Mouse (Mus musculus) olfactory bulb, adult 2 months (tissue): ENCODE data around the gene H2al1b. TPM values are rescaled to one million over a fixed set of nuclear protein-coding genes. Genes with fewer than 3 reads are reported as not detected.
"Not testable (repeated sequence)": the region's sequence is repeated elsewhere in the genome, so short reads cannot be mapped to it uniquely, and the experiment has no call there.

Source experiments
- H3K27ac ChIP-seq: fragments of 200-500 bp; 2 replicates; pipeline ENCODE4 v1.5.1; 2012; ENCODE audit warnings: low read depth, low read length; ENCODE audit not compliant: insufficient read depth
- H3K4me1 ChIP-seq: fragments of 200-500 bp; 2 replicates; pipeline ENCODE4 v1.6.1; 2012; ENCODE audit warnings: low read length; ENCODE audit not compliant: control insufficient read depth, insufficient read depth
- H3K4me3 ChIP-seq: fragments of 200-500 bp; 2 replicates; pipeline ENCODE4 v1.5.1; 2012; ENCODE audit warnings: mild to moderate bottlenecking, low read depth, low read length, moderate library complexity; ENCODE audit not compliant: insufficient read depth
- CTCF ChIP-seq: fragments of 200-500 bp; IDR thresholded peaks from 2 replicates; pipeline ENCODE4 v1.5.1; 2012; ENCODE audit warnings: low read depth, mild to moderate bottlenecking, low read length, moderate library complexity; ENCODE audit not compliant: insufficient read depth
- POLR2A ChIP-seq: fragments of 200-500 bp; IDR thresholded peaks from 2 replicates; pipeline ENCODE4 v1.6.1; 2012; ENCODE audit warnings: mild to moderate bottlenecking, low read depth, low read length, moderate library complexity; ENCODE audit not compliant: insufficient read depth
- WGBS: fragments of 180-500 bp; shearing (Covaris S2); methylation state at CpG from one replicate; pipeline ENCODE4 v1.1.7; 2018; 5-methylcytosine and 5-hydroxymethylcytosine counted together
- polyA plus RNA-seq: library from polyadenylated mRNA; stranded (reverse); fragments of >200 nt; gene quantifications from 2 replicates; pipeline ENCODE4 v1.2.4, GENCODE M21; 2012; ENCODE audit warnings: low replicate concordance; ENCODE audit not compliant: missing spikeins, insufficient read depth, insufficient read length

H2al1b gene
- polyA plus RNA-seq, 1 experiment, result not detected

DNA sequence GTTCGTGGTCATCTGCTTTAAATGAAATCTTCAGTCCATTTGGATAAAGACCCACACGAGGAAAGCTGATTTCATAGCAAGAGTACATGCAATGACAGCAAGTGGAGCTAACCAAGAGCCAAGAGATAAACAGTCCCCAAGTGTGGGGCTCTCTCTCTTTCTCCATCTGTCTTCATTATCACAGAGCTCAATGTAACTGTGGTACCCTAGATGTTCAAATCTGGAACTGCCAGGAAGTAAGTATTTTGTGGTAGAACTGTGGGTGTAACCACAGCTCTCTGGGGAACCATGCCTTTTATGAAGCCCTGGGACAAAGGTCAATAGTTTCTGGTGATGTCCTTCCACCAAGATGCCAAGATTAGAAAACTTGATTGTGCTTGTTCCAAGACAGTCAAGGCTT is 21.5 kb upstream of the H2al1b start:
- TF ChIP-seq POLR2A (no peak), CTCF (no peak)
- H3K4me1 ChIP-seq, result no peaks in the 10 kb centered on the region
- H3K4me3 ChIP-seq, result no peak overlapping the region
- 78% methylated on average over 2 of the region's 2 CpGs for WGBS
- no peak overlapping the region for H3K27ac ChIP-seq

DNA sequence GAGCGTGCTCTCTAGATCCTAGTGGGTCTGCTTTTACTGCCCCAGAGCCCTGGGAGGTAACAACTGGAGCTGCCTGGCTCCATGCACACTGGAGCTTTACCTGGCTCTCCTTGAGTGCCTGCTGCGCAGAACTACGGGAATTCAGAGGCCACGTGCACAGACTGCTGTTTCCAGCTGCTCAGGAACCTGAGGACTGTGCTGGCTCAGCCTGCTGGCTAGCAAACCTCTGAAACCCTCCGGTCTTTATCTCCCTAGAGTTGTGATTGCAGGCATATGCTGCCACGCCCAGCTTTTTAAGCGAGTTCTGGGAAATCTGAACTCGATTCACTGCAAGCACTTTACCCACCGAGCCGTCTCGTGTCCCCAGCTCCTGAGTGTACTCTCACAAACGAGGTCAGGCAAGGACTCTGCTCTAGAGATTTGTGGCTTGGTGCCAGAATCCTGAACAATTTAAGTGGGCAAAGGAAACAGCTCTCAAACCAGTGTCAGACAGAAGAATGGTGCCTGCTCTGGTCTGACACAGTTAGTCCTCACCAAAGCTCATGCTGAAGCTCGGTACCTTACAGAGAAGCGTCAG is 13.8 kb upstream of the H2al1b start:
- H3K4me1 ChIP-seq, result no peaks in the 10 kb centered on the region
- TF ChIP-seq CTCF (no peak), POLR2A (no peak)
- WGBS, result 67% methylated on average over 14 of the region's 14 CpGs
- no peak overlapping the region for H3K4me3 ChIP-seq
- no peak overlapping the region for H3K27ac ChIP-seq

GRCm38 (mm10) chrX:11289244-11289643 is 13.0 kb upstream of the H2al1b start:
- Histone ChIP-seq H3K4me1 (no peaks in the 10 kb centered on the region), H3K27ac (no peak overlapping the region), H3K4me3 (no peak overlapping the region)
- TF ChIP-seq POLR2A (no peak), CTCF (no peak)
- 63% methylated on average over 4 of the region's 4 CpGs for WGBS

GRCm38 (mm10) chrX:11298957-11299356 is 3.3 kb upstream of the H2al1b start, which contains the start of gene H2al1a:
Gene H2al1a, plus strand, starts transcription at chrX:11299257.
- not testable (repeated sequence) for H3K27ac ChIP-seq, H3K4me1 ChIP-seq, H3K4me3 ChIP-seq
- no CpG with 5 or more reads among the region's 3 CpGs for WGBS

DNA sequence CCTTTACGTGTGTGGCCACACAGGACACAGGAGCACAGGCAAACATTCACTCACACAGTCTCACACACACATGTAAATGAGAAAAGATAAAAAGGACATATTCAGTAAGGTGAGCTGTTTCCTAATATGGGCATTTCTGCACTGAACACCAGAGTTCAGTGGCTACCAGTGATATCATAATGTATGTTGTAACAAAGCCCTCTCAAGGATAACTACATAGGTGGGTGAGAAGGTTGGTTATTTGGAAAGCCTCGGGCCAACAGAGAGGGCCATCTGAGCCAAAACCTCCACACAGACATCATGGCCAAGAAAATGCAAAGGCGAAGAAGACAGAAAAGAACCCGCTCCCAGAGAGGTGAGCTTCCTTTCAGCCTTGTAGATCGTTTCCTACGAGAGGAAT is 3.1 kb downstream of the H2al1b start, which contains the start of gene H2al1c:
Gene H2al1c (plus strand): TSS at position 301 of the 400 bp plus-strand sequence.
- H3K27ac ChIP-seq, H3K4me3 ChIP-seq, H3K4me1 ChIP-seq: not testable (repeated sequence)
- WGBS, result 100% methylated on average over 1 of the region's 6 CpGs

- not testable (repeated sequence) for H3K27ac ChIP-seq, H3K4me1 ChIP-seq, H3K4me3 ChIP-seq
- WGBS, result no CpG with 5 or more reads among the region's 6 CpGs
Observed at GRCm38 (mm10) chrX:11308524-11308923, 6.3 kb downstream of the H2al1b start, which contains the start of gene H2al1d. Gene H2al1d, plus strand, starts transcription at chrX:11308824.

DNA sequence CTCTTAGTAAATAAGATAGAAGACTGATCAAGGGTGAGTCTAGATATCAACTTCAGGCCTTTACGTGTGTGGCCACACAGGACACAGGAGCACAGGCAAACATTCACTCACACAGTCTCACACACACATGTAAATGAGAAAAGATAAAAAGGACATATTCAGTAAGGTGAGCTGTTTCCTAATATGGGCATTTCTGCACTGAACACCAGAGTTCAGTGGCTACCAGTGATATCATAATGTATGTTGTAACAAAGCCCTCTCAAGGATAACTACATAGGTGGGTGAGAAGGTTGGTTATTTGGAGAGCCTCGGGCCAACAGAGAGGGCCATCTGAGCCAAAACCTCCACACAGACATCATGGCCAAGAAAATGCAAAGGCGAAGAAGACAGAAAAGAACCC is 9.4 kb downstream of the H2al1b start, which contains the start of gene H2al1e:
Gene H2al1e (plus strand): TSS at position 301 of the 400 bp plus-strand sequence.
- no CpG with 5 or more reads among the region's 3 CpGs for WGBS

GRCm38 (mm10) chrX:11314858-11315257 is 12.6 kb downstream of the H2al1b start, which contains the start of gene H2al1f:
Gene H2al1f, plus strand, starts transcription at chrX:11315158.
- WGBS, result no CpG with 5 or more reads among the region's 6 CpGs
- H3K27ac ChIP-seq, H3K4me1 ChIP-seq, H3K4me3 ChIP-seq: not testable (repeated sequence)

More for the DNA sequence above, 9.4 kb downstream of the H2al1b start, which contains the start of gene H2al1e:
- not testable (repeated sequence) for H3K27ac ChIP-seq, H3K4me3 ChIP-seq, H3K4me1 ChIP-seq

DNA sequence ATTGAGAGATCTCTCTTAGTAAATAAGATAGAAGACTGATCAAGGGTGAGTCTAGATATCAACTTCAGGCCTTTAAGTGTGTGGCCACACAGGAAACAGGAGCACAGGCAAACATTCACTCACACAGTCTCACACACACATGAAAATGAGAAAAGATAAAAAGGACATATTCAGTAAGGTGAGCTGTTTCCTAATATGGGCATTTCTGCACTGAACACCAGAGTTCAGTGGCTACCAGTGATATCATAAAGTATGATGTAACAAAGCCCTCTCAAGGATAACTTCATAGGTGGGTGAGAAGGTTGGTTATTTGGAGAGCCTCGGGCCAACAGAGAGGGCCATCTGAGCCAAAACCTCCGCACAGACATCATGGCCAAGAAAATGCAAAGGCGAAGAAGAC is 15.7 kb downstream of the H2al1b start, which contains the start of gene H2al1g:
Gene H2al1g (plus strand): TSS at position 301 of the 400 bp plus-strand sequence.
- not testable (repeated sequence) for H3K4me1 ChIP-seq, H3K27ac ChIP-seq, H3K4me3 ChIP-seq
- WGBS, result no CpG with 5 or more reads among the region's 3 CpGs

- WGBS, result no CpG with 5 or more reads among the region's 6 CpGs
- H3K4me1 ChIP-seq, result not testable (repeated sequence)
Observed at GRCm38 (mm10) chrX:11321192-11321591, 19.0 kb downstream of the H2al1b start, which contains the start of gene H2al1h. Gene H2al1h, plus strand, starts transcription at chrX:11321492.

DNA sequence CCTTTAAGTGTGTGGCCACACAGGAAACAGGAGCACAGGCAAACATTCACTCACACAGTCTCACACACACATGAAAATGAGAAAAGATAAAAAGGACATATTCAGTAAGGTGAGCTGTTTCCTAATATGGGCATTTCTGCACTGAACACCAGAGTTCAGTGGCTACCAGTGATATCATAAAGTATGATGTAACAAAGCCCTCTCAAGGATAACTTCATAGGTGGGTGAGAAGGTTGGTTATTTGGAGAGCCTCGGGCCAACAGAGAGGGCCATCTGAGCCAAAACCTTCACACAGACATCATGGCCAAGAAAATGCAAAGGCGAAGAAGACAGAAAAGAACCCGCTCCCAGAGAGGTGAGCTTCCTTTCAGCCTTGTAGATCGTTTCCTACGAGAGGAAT is 22.1 kb downstream of the H2al1b start, which contains the start of gene H2al1i:
Gene H2al1i (plus strand): TSS at position 301 of the 400 bp plus-strand sequence.
- H3K4me1 ChIP-seq, H3K27ac ChIP-seq, H3K4me3 ChIP-seq: not testable (repeated sequence)
- 92% methylated on average over 2 of the region's 5 CpGs for WGBS

More at GRCm38 (mm10) chrX:11321192-11321591, 19.0 kb downstream of the H2al1b start, which contains the start of gene H2al1h:
- H3K4me3 ChIP-seq, H3K27ac ChIP-seq: not testable (repeated sequence)

- WGBS, result 88% methylated on average over 2 of the region's 2 CpGs
- not testable (repeated sequence) for H3K4me3 ChIP-seq, H3K27ac ChIP-seq, H3K4me1 ChIP-seq
Observed at GRCm38 (mm10) chrX:11327522-11327921, 25.3 kb downstream of the H2al1b start, which contains the start of gene H2al1j. Gene H2al1j, plus strand, starts transcription at chrX:11327822.
